Mouse (Mus musculus): ENCODE results near the gene Dock11. TPM values are rescaled to one million over a fixed set of nuclear protein-coding genes. Genes with fewer than 3 reads are reported as not detected.

Gene Dock11
- polyA plus RNA-seq, 1 experiment: 2.2 TPM

GRCm38 (mm10) chrX:36025651-36026050 is 137.0 kb downstream of the Dock11 start:
- H3K36me3 ChIP-seq (ENCODE audit: control insufficient read depth, insufficient read depth): no peaks in the 10 kb centered on the region
- H3K79me2 ChIP-seq (ENCODE audit: control insufficient read depth, insufficient read depth): no peaks in the 10 kb centered on the region
- TF ChIP-seq MYOD1 (IDR thresholded peaks at IDR 0.05; ENCODE audit: control insufficient read depth, insufficient read length, low read depth) (no peak), CTCF (IDR thresholded peaks at IDR 0.05; ENCODE audit: control insufficient read depth, insufficient read depth, insufficient read length) (no peak), MAX (IDR thresholded peaks at IDR 0.05) (no peak), FOSL1 (IDR thresholded peaks at IDR 0.05; ENCODE audit: insufficient read depth, low read length, poor library complexity, severe bottlenecking) (no peak), CEBPB (IDR thresholded peaks at IDR 0.05; ENCODE audit: low read depth) (no peak), USF1 (IDR thresholded peaks at IDR 0.05; ENCODE audit: low read depth) (no peak), MYOG (IDR thresholded peaks at IDR 0.05; ENCODE audit: control insufficient read depth, extremely low read depth, insufficient read length) (no peak)
- H3K27me3 ChIP-seq (ENCODE audit: control insufficient read depth, insufficient read depth, insufficient read length): no peaks in the 10 kb centered on the region
- no peak overlapping the region for H3ac ChIP-seq (ENCODE audit: control insufficient read depth, insufficient read length, low read depth)
- H3K79me3 ChIP-seq (ENCODE audit: low read depth): no peaks in the 10 kb centered on the region
- no peak overlapping the region for H3K4me3 ChIP-seq (ENCODE audit: insufficient read depth, poor library complexity, severe bottlenecking)

GRCm38 (mm10) chrX:36031113-36031512 is 142.5 kb downstream of the Dock11 start:
- no peaks in the 10 kb centered on the region for H3K79me2 ChIP-seq (ENCODE audit: control insufficient read depth, insufficient read depth)
- no peaks in the 10 kb centered on the region for H3K27me3 ChIP-seq (ENCODE audit: control insufficient read depth, insufficient read depth, insufficient read length)
- H3ac ChIP-seq (ENCODE audit: control insufficient read depth, insufficient read length, low read depth): no peak overlapping the region
- TF ChIP-seq MAX (IDR thresholded peaks at IDR 0.05) (no peak), USF1 (IDR thresholded peaks at IDR 0.05; ENCODE audit: low read depth) (no peak), MYOG (IDR thresholded peaks at IDR 0.05; ENCODE audit: control insufficient read depth, extremely low read depth, insufficient read length) (no peak), CTCF (IDR thresholded peaks at IDR 0.05; ENCODE audit: control insufficient read depth, insufficient read depth, insufficient read length) (no peak), FOSL1 (IDR thresholded peaks at IDR 0.05; ENCODE audit: insufficient read depth, low read length, poor library complexity, severe bottlenecking) (no peak), MYOD1 (IDR thresholded peaks at IDR 0.05; ENCODE audit: control insufficient read depth, insufficient read length, low read depth) (no peak), CEBPB (IDR thresholded peaks at IDR 0.05; ENCODE audit: low read depth) (no peak)
- no peaks in the 10 kb centered on the region for H3K36me3 ChIP-seq (ENCODE audit: control insufficient read depth, insufficient read depth)
- no peak overlapping the region for H3K4me3 ChIP-seq (ENCODE audit: insufficient read depth, poor library complexity, severe bottlenecking)
- no peaks in the 10 kb centered on the region for H3K79me3 ChIP-seq (ENCODE audit: low read depth)

- Histone ChIP-seq H3K79me3 (ENCODE audit: low read depth) (no peaks in the 10 kb centered on the region), H3K36me3 (ENCODE audit: control insufficient read depth, insufficient read depth) (no peaks in the 10 kb centered on the region), H3K79me2 (ENCODE audit: control insufficient read depth, insufficient read depth) (no peaks in the 10 kb centered on the region), H3K4me3 (ENCODE audit: insufficient read depth, poor library complexity, severe bottlenecking) (no peak overlapping the region), H3K27me3 (ENCODE audit: control insufficient read depth, insufficient read depth, insufficient read length) (no peaks in the 10 kb centered on the region), H3ac (ENCODE audit: control insufficient read depth, insufficient read length, low read depth) (no peak overlapping the region)
- no peak for TF ChIP-seq MYOD1 (IDR thresholded peaks at IDR 0.05; ENCODE audit: control insufficient read depth, insufficient read length, low read depth)
- no peak for TF ChIP-seq USF1 (IDR thresholded peaks at IDR 0.05; ENCODE audit: low read depth)
- TF ChIP-seq FOSL1 (IDR thresholded peaks at IDR 0.05; ENCODE audit: insufficient read depth, low read length, poor library complexity, severe bottlenecking): no peak
- TF ChIP-seq MAX (IDR thresholded peaks at IDR 0.05): no peak
- TF ChIP-seq MYOG (IDR thresholded peaks at IDR 0.05; ENCODE audit: control insufficient read depth, extremely low read depth, insufficient read length): no peak
- TF ChIP-seq CEBPB (IDR thresholded peaks at IDR 0.05; ENCODE audit: low read depth): no peak
- TF ChIP-seq CTCF (IDR thresholded peaks at IDR 0.05; ENCODE audit: control insufficient read depth, insufficient read depth, insufficient read length): no peak
These were observed 145.4 kb downstream of the Dock11 start for GRCm38 (mm10) chrX:36034045-36034444.

GRCm38 (mm10) chrX:36045731-36046130 is 157.1 kb downstream of the Dock11 start:
- TF ChIP-seq MYOD1 (IDR thresholded peaks at IDR 0.05; ENCODE audit: control insufficient read depth, insufficient read length, low read depth) (no peak), CEBPB (IDR thresholded peaks at IDR 0.05; ENCODE audit: low read depth) (no peak), MAX (IDR thresholded peaks at IDR 0.05) (no peak), FOSL1 (IDR thresholded peaks at IDR 0.05; ENCODE audit: insufficient read depth, low read length, poor library complexity, severe bottlenecking) (no peak), MYOG (IDR thresholded peaks at IDR 0.05; ENCODE audit: control insufficient read depth, extremely low read depth, insufficient read length) (no peak), USF1 (IDR thresholded peaks at IDR 0.05; ENCODE audit: low read depth) (no peak), CTCF (IDR thresholded peaks at IDR 0.05; ENCODE audit: control insufficient read depth, insufficient read depth, insufficient read length) (no peak)
- Histone ChIP-seq H3ac (ENCODE audit: control insufficient read depth, insufficient read length, low read depth) (no peak overlapping the region), H3K79me3 (ENCODE audit: low read depth) (no peaks in the 10 kb centered on the region), H3K79me2 (ENCODE audit: control insufficient read depth, insufficient read depth) (no peaks in the 10 kb centered on the region), H3K27me3 (ENCODE audit: control insufficient read depth, insufficient read depth, insufficient read length) (no peaks in the 10 kb centered on the region), H3K36me3 (ENCODE audit: control insufficient read depth, insufficient read depth) (no peaks in the 10 kb centered on the region), H3K4me3 (ENCODE audit: insufficient read depth, poor library complexity, severe bottlenecking) (no peak overlapping the region)

- H3K27me3 ChIP-seq (ENCODE audit: control insufficient read depth, insufficient read depth, insufficient read length): no peaks in the 10 kb centered on the region
- no peak overlapping the region for H3ac ChIP-seq (ENCODE audit: control insufficient read depth, insufficient read length, low read depth)
- H3K79me3 ChIP-seq (ENCODE audit: low read depth): no peaks in the 10 kb centered on the region
- TF ChIP-seq MAX (IDR thresholded peaks at IDR 0.05) (no peak), MYOG (IDR thresholded peaks at IDR 0.05; ENCODE audit: control insufficient read depth, extremely low read depth, insufficient read length) (no peak), CEBPB (IDR thresholded peaks at IDR 0.05; ENCODE audit: low read depth) (no peak), MYOD1 (IDR thresholded peaks at IDR 0.05; ENCODE audit: control insufficient read depth, insufficient read length, low read depth) (no peak), FOSL1 (IDR thresholded peaks at IDR 0.05; ENCODE audit: insufficient read depth, low read length, poor library complexity, severe bottlenecking) (no peak), CTCF (IDR thresholded peaks at IDR 0.05; ENCODE audit: control insufficient read depth, insufficient read depth, insufficient read length) (no peak), USF1 (IDR thresholded peaks at IDR 0.05; ENCODE audit: low read depth) (no peak)
- no peaks in the 10 kb centered on the region for H3K79me2 ChIP-seq (ENCODE audit: control insufficient read depth, insufficient read depth)
- no peak overlapping the region for H3K4me3 ChIP-seq (ENCODE audit: insufficient read depth, poor library complexity, severe bottlenecking)
- H3K36me3 ChIP-seq (ENCODE audit: control insufficient read depth, insufficient read depth): no peaks in the 10 kb centered on the region
These were observed 158.8 kb downstream of the Dock11 start for GRCm38 (mm10) chrX:36047451-36047850.

- Histone ChIP-seq H3K79me3 (ENCODE audit: low read depth) (no peaks in the 10 kb centered on the region), H3ac (ENCODE audit: control insufficient read depth, insufficient read length, low read depth) (no peak overlapping the region)
These were observed 161.7 kb downstream of the Dock11 start for GRCm38 (mm10) chrX:36050312-36050711.

More at GRCm38 (mm10) chrX:36050312-36050711, 161.7 kb downstream of the Dock11 start:
- H3K79me2 ChIP-seq (ENCODE audit: control insufficient read depth, insufficient read depth): no peaks in the 10 kb centered on the region
- TF ChIP-seq CTCF (IDR thresholded peaks at IDR 0.05; ENCODE audit: control insufficient read depth, insufficient read depth, insufficient read length): no peak
- no peak for TF ChIP-seq MYOD1 (IDR thresholded peaks at IDR 0.05; ENCODE audit: control insufficient read depth, insufficient read length, low read depth)
- no peak for TF ChIP-seq MAX (IDR thresholded peaks at IDR 0.05)
- TF ChIP-seq CEBPB (IDR thresholded peaks at IDR 0.05; ENCODE audit: low read depth): no peak
- no peak for TF ChIP-seq USF1 (IDR thresholded peaks at IDR 0.05; ENCODE audit: low read depth)
- TF ChIP-seq FOSL1 (IDR thresholded peaks at IDR 0.05; ENCODE audit: insufficient read depth, low read length, poor library complexity, severe bottlenecking): no peak
- TF ChIP-seq MYOG (IDR thresholded peaks at IDR 0.05; ENCODE audit: control insufficient read depth, extremely low read depth, insufficient read length): no peak
- H3K27me3 ChIP-seq (ENCODE audit: control insufficient read depth, insufficient read depth, insufficient read length): no peaks in the 10 kb centered on the region
- H3K36me3 ChIP-seq (ENCODE audit: control insufficient read depth, insufficient read depth): no peaks in the 10 kb centered on the region
- no peak overlapping the region for H3K4me3 ChIP-seq (ENCODE audit: insufficient read depth, poor library complexity, severe bottlenecking)

All from C2C12 (cell line).